Mouse (Mus musculus) splenic B cell, adult 2 months (primary cell): Measurements from ENCODE around the gene Cdpf1.

ENCODE experiments used
- DNase-seq: peaks from one replicate; pipeline ENCODE4 v3.0.0-alpha.2; 2011; ENCODE audit warnings: low read depth, low spot score
- H3K27me3 ChIP-seq: 2 replicates; pipeline ENCODE4 v1.6.1; 2012; ENCODE audit warnings: mild to moderate bottlenecking, low read length, moderate library complexity, mixed read lengths; ENCODE audit not compliant: control insufficient read depth, poor library complexity, insufficient read depth, severe bottlenecking
- H3K36me3 ChIP-seq: 2 replicates; pipeline ENCODE4 v1.6.1; 2012; ENCODE audit warnings: mild to moderate bottlenecking, low read length, moderate library complexity, mixed read lengths; ENCODE audit not compliant: control insufficient read depth, poor library complexity, insufficient read depth, severe bottlenecking

Gene Cdpf1

DNA sequence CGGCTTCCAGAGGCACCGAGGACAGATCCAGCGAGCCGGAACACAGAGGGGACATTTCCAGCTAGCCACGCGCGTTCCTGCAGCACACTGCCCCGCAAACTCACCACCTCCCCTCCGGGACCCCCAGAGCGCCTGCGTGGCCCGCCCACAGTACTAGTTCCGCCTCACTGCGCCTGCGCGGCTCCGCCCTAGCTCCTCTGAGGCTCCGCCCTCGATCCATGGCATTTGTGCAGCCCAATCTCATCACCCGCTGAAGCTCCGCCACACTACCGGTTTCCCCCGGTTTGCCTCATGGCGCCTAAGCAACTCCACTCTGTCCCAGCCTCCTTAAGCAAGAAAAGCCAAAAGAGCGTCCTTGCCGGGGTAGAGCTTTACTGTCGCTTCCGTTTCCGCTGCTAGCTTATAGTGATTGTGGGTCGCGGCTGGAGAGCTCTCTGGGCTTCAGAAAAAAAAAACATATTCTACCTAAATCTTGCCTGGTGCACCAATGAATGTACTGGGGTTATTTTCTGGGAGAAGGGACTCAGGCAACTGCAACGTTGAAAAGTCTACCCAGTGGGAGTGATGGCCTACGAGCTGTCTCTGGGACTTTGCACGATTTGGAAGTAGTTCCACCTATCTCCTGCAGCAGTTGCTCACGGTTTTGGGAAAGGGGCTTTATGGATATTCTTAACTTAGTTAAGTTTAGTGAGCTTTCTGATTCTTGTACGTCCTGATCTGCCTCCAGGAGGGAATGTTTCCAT, at the start of gene Cdpf1:
Gene Cdpf1, minus strand, starts transcription at position 163 of the 743 bp plus-strand sequence.
- DNase-seq, result peak; percentile 98
- no peaks in the 10 kb centered on the region; the same call in 1 of the 2 replicates for H3K36me3 ChIP-seq
- H3K27me3 ChIP-seq, result no peaks in the 10 kb centered on the region; the same call in 1 of the 2 replicates

DNA sequence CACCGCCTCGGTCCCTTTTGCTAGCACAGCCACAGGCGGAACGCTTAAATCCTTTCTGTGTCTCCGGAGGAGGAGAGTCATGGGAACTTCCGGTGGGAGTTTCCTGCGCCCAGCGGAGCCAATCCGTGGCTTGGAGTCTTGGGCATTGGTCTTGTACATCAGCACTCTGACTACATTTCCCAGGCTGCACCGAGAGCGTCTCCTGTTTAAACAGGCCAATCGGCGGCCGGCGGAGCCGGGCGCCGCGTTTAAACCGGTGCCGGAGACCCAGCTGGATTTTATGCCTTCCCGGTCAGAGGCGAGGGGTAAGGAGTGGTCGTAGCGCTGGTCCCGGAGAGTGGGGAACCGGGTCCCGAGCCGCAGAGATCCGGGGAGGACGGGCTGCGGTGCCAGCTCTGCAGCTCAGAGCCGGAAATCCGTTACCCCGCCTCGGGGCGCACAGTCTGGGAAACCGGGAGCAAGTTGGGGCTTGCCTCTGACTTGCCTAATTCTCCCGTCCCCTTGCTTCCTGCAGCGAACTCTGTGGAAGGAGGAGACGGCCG, 48.1 kb upstream of the Cdpf1 start, which contains the start of gene Gtse1:
Gene Gtse1, plus strand, starts transcription at position 256 of the 542 bp plus-strand sequence.
- DNase-seq, result peak; percentile 94
- Histone ChIP-seq H3K27me3 (no peaks in the 10 kb centered on the region), H3K36me3 (no peaks in the 10 kb centered on the region)

DNA sequence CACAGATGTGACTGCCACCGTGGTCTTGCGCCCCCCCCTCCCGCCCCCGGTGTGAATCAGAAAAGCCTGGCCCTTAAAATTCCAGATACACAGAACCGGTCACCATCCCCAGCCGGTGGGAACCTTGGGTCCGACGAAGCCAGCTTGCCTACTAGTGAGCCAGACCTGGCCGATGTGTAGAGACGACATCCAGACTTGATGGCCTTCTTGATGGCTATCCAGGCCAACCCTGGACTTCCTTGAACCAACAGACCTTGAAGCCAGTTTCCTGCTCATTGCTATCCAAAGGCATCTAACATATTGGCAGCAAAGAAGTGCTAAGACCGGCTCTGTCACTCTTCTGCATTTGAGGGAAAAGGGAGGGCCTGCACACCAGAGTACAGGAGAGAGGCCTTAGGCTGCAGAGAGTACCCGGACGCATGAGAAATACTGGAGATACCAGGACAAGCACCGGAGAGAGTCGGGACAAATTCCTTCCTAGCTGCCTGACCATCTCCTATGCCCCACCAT, 47.5 kb upstream of the Cdpf1 start:
- H3K27me3 ChIP-seq, result no peaks in the 10 kb centered on the region
- no peaks in the 10 kb centered on the region for H3K36me3 ChIP-seq
- DNase-seq, result no peak

DNA sequence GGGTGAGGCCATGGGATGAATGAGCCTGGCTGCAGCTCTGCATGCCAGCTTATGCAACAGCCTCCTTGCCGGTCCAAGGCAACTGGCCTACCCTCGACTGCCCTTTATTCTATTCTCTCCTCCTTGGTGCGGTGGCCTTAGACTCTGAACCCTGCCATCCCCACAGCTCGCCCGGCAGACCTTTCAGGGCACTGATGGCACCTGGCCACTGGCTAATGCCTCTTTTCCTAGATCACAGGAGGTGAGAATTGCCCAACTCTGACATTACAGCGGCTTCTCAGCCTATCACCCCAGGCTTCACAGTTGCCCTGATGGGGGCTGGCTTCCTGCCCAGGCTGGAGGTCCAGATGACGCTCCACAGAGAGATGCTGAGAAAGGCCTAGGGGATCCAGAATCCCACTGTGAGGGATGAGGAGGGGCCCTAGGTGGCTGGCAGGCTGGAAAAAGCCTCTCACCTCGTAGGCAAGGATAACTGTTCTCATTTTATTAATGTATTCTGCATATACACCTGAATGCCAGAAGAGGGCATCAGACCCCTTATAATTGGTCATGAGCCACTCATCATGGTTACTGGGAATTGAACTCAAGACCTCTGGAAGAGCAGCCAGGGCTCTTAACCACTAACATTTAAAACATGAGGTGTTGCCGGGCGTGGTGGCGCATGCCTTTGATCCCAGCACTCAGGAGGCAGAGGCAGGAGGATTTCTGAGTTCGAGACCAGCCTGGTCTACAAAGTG, 40.3 kb upstream of the Cdpf1 start:
- peak; percentile 25 for DNase-seq
- no peaks in the 10 kb centered on the region for H3K27me3 ChIP-seq
- H3K36me3 ChIP-seq, result no peaks in the 10 kb centered on the region; the same call in 1 of the 2 replicates

DNA sequence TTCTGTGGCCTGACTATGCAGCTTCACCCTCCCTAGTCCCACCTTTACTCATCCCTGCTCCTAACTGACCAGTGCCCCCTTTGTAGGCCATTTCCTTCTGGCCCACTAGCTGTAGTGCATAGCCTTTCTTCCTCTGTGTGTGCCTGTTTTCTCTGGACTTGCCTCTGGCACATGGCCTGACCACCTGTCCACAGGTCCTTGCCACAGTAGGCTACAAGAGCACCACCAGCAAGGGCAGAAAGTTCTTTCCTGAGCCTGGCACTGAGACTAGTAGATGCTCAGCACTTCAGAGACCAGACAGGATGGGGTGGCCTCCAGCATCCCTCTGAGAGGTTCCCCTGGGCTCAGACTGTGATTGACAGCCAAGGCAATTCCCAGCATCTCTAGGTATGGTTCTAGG, 33.6 kb upstream of the Cdpf1 start:
- DNase-seq, result no peak
- H3K36me3 ChIP-seq, result peaks cover 4% of the 10 kb centered on the region
- H3K27me3 ChIP-seq, result no peaks in the 10 kb centered on the region

DNA sequence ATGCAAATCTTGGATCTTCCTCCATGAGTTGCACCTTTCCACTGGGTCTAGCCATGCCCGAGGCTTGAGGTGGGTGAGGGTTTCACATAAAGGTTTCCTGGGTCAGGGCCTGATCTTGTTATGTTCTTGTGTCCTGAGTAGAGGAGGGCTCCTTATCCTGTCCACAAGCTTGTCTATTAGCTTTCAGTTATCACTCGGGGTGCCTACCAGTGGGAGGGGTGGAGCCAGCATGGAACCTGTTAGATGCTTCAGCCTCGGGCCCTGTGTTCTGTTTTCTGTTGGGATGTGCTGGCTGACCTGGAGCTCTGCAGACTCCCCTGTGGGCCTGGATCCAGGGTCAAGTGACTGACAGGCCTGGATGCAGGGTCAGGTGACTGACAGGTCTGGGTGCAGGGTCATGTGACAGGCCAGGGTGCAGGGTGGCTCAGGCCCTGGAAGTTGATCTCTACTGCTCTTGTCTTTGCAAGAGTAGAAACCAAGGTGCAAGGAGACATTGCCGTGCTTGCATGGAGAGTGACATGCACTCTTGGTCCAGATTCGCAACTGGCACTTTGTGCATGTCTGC, 30.4 kb upstream of the Cdpf1 start:
- peaks cover 4% of the 10 kb centered on the region for H3K36me3 ChIP-seq
- no peak for DNase-seq
- no peaks in the 10 kb centered on the region for H3K27me3 ChIP-seq

DNA sequence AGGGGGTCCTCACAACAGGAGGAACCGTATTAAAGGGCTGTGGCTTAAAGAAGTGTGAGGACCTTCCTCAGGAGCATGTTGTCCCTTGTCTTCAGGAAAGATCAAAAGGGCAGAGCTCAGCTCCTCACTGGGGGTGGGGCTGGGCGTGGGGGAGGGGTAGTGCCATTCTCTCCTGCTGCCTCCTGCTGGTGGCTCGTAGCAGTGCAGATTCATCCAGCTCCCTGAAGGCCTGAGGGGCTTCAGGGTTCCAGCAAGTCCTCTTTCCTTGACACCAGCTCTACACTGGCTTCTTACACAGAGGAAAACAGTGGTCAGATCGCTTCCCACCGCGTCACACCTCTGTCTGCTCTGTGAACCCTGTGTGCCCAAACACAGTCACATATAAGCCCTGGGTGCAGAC, 29.5 kb upstream of the Cdpf1 start:
- H3K27me3 ChIP-seq, result no peaks in the 10 kb centered on the region
- DNase-seq, result peak; percentile 43
- peaks cover 5% of the 10 kb centered on the region for H3K36me3 ChIP-seq

DNA sequence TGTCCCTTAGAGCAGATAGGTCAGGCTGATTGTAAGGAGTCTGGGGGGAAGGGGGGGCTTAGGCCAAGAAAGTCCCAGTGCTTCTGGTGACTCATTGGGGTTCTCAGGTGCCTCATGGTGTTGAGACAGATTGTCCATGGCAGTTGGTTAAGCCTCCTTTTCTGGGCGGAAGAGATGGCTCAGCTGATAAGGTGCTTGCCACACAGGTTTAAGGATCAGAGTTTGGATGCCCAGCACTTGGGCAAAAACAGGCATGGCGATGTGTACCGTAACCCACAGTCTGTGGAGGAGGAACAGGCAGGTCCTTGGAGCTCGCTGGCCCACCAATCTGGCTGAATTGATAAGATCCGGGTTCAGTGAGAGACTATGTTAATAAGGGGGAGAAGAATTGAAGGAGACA, 25.4 kb upstream of the Cdpf1 start:
- H3K36me3 ChIP-seq, result peaks cover 3% of the 10 kb centered on the region
- no peaks in the 10 kb centered on the region for H3K27me3 ChIP-seq
- no peak for DNase-seq

DNA sequence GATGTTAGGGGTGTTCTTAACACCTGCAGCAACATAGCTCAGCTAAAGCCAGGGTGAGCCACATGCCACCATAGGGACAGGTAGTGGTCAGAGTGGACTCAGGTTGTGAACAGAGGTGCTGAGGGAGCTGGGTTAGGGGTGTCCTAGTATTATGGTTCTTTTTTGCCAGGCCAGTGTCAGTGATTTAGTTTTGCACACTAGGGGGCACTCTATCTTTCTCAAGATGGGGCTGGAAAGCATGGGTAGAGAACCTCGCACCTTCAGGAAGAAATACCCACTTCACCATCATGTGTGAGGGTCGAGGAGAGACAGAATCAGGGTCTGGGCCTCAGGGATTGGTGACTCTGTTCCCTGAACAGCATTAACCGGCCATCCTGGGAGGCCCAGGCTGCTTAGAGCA, 23.8 kb upstream of the Cdpf1 start:
- DNase-seq, result peak; percentile 49

DNA sequence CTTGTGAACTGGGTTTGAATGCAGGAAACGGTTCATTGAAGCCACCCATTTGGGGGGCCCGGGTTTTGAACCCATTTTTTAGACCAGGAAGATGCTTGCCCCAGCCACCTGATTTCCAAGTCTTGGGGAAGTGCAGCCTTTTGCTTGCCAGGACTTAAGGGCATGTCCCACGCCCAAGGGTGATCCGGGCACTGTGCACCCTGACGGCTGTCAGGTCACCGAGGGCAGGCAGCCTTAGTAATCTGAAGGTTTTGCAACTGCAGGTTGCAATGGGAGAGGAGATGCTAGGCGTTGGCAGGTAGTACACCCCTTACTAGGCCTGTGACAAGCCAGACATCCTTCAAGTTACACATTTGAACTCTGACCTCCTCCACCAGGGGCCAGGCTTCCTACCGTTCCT, 21.1 kb upstream of the Cdpf1 start:
- no peak for DNase-seq
- Histone ChIP-seq H3K36me3 (peaks cover 3% of the 10 kb centered on the region), H3K27me3 (no peaks in the 10 kb centered on the region)

More for the DNA sequence above, 23.8 kb upstream of the Cdpf1 start:
- Histone ChIP-seq H3K27me3 (no peaks in the 10 kb centered on the region), H3K36me3 (peaks cover 3% of the 10 kb centered on the region)

DNA sequence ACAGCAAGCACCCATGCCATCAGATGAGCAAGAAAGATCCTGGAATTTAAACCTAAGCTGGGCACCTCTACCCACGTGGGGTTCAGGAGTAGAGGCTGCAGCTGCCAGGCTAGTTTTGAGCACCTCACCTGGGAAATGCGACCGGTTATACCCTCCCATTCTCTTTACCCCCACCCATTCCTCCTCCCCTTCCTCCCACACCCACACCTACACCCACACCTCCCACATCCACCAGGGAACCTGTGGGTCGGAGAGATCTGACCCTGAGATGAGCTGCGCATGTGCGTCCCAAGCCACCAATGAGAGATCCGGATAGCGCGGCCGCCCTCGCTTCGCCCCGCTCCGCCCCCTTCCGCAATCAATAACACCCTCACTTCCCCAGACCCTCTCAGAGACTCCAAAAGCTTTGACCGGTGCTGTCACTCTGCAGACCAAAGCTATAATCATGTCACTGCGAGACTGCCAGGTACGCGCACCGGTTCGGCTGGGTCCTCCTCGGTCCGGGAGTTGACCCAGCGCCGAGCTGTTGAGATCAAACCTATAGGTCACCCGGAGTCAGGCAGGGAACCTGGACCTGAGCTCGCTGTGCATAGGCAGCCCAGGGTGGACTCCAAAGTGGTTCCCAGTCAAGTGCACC, 20.6 kb upstream of the Cdpf1 start, which contains the start of gene Ttc38:
Gene Ttc38, plus strand, starts transcription at position 353 of the 637 bp plus-strand sequence.
- Histone ChIP-seq H3K36me3 (peaks cover 3% of the 10 kb centered on the region), H3K27me3 (no peaks in the 10 kb centered on the region)
- DNase-seq, result peak; percentile 88

DNA sequence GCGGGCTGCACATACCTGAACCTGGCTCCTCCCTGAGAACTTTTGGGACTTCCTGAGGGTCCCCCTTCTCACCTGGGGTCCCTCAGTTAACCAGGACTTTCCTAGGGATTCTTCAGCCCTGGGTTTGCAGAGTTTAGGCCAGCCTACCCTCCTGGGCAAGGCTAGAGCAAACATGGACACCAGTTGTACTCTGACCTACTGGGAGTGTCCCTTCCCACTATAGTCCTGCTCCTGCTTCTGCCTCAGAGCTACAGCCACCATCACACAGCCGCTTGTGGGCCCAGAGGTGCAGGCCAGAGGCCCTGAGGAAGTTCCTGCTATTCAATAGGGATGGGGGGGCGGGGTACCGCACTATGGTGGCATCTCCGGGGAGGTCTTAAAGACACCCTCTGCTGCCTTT, 18.0 kb upstream of the Cdpf1 start:
- H3K27me3 ChIP-seq, result no peaks in the 10 kb centered on the region
- no peak for DNase-seq
- H3K36me3 ChIP-seq, result no peaks in the 10 kb centered on the region

DNA sequence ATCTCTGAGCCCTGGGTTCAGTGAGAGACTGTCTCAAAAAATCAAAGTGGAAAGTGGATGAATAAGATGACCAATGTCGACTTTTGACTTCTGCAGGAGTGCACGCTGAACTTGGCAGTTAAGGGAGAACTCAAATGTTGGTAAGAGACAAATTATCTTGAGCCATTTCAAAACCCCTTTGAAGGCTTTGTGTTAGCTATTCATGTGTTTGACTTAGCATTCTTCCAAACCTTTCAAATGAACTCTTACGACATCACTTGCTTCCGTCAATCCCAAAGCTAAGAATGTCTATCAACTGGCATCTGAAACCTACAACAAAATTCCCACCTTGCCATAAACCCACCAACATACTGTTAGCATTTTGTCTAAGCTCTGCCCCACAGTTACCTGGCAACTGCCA, 16.6 kb upstream of the Cdpf1 start:
- Histone ChIP-seq H3K36me3 (no peaks in the 10 kb centered on the region), H3K27me3 (no peaks in the 10 kb centered on the region)
- no peak for DNase-seq

DNA sequence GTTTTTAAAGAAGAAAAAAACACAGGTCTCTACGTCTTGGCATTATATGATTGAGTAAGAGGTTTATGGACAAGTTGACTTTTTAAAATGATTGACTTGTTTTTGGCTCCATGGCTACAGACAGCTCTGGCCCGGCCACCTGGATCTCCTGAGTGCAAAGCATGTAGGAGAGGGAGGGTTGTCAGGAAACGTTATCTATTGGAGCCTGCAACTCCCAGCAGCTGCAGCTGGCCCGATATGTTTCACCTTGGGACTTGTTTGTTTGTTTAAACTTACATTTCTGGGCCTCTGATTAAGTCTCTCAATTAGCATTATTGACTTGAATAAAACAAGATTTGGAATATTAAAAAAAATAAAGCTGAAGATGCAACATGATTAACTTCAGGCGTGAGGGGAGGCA, 15.2 kb upstream of the Cdpf1 start:
- Histone ChIP-seq H3K36me3 (no peaks in the 10 kb centered on the region), H3K27me3 (no peaks in the 10 kb centered on the region)
- DNase-seq, result no peak
